Mouse (Mus musculus) activated CD4-positive, CD25-positive, alpha-beta regulatory T cell (primary cell): Measurements from ENCODE around the gene Mn1. TPM values are rescaled to one million over a fixed set of nuclear protein-coding genes. Genes with fewer than 3 reads are reported as not detected.

ENCODE experiments used
- polyA plus RNA-seq, 2 experiments: library from polyadenylated mRNA; unstranded; fragments of 100-300 nt; shearing (Covaris generic); gene quantifications; one replicate each; pipeline ENCODE4 v1.2.1; 2017

Gene Mn1
- polyA plus RNA-seq = under 1 TPM in 1 of 2 experiments, not detected in 1; 0.02 TPM

GRCm38 (mm10) chr5:111416591-111417374 is at the start of gene Mn1:
TSS of gene Mn1 (plus strand) at chr5:111417362.

Other genes with a start within 250 kb of the Mn1 start
- 10 to 100 TPM; 65.9 to 75.3 TPM for gene Pitpnb, start 86.6 kb upstream of the Mn1 start, polyA plus RNA-seq